Mouse (Mus musculus): ENCODE measurements around the gene Slc38a2. TPM values are rescaled to one million over a fixed set of nuclear protein-coding genes. Genes with fewer than 3 reads are reported as not detected.

The Slc38a2 gene
- 22.8 TPM for polyA plus RNA-seq (2014; fragmentation: Illumina TruSeq; extraction: RNeasy Lipid Tissue Mini Kit (QIAGEN cat#74804); ENCODE audit: low read depth, low replicate concordance)

GRCm38 (mm10) chr15:96699521-96700511, at the start of gene Slc38a2:
Gene Slc38a2 (minus strand): TSS chr15:96699730.

DNA sequence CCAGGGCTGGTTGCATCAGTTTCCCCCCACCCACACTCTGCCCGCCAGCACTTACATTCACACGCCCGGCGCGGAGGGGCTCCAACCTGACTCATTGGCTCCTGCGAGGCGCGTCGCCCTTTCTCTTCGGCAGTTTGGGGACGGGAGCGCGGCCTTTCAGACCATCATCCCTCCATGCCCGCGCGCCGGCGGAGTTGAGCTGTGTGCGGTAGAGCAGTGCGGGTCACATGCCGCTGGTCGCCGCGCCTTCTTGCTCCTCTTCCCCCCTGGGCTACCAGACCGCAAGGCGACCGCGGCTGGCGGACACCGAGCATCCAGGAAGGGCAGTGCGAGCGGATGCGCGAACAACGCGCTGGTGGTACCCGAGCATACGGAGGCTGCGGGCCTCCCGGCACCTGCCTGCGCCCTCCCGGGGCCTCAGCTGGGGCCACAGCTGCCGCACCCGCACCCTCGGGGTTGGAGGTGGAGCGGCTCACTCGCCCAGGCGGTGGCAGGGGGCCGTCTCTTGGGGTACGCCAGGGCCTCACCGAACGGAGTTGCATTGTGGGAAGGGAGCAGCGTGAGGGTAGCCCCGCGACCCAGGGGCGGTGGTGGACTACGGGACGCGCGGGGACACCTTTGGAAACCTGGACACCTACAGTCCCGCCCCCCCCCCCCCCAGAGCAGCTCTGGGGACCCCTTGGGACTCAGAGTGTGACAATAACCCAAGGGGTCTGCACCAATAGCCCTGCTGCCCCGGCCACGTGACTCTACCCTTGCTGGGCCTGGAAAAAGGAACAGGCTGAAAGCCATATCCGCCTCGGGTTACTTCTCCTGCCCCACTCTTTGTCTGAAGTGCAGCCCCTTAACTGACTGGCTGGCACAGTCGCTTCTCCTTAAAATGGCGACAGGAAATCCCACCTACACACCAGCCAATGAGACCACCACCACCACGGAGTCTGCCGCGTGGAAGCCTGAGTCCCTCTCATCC, 56.8 kb downstream of the Slc38a2 start, which contains the start of gene Slc38a1:
Slc38a1 (minus strand) TSS at position 478 of the 970 bp plus-strand sequence.

Other genes starting within 250 kb of the Slc38a2 start
- 33.5 TPM for gene Scaf11, start 238.9 kb downstream of the Slc38a2 start, polyA plus RNA-seq (2014; fragmentation: Illumina TruSeq; extraction: RNeasy Lipid Tissue Mini Kit (QIAGEN cat#74804); ENCODE audit: low read depth, low replicate concordance)
- 0.98 TPM for gene Slc38a1, start 56.8 kb downstream of the Slc38a2 start, polyA plus RNA-seq (2014; fragmentation: Illumina TruSeq; extraction: RNeasy Lipid Tissue Mini Kit (QIAGEN cat#74804); ENCODE audit: low read depth, low replicate concordance)

All from testis, adult 10 weeks (tissue).